Mouse (Mus musculus): ENCODE measurements around the gene Diaph2.
A peak's percentile ranks its signal among the peaks of the same experiment; 100 is the strongest.

GRCm38 (mm10) chrX:129749571-129750061 lies at the start of gene Diaph2:
- peak; percentile 71; the same call in 1 of the 2 replicates for TF ChIP-seq POLR2A (IDR thresholded peaks at IDR 0.05; ENCODE audit: borderline replicate concordance, extremely low read depth, low read depth, low read length)
- no peak for TF ChIP-seq CTCF (IDR thresholded peaks at IDR 0.05; ENCODE audit: insufficient read depth, low read length)
